11 mouse cellular contexts compared by ENCODE assay signal in the genomic region with DNA sequence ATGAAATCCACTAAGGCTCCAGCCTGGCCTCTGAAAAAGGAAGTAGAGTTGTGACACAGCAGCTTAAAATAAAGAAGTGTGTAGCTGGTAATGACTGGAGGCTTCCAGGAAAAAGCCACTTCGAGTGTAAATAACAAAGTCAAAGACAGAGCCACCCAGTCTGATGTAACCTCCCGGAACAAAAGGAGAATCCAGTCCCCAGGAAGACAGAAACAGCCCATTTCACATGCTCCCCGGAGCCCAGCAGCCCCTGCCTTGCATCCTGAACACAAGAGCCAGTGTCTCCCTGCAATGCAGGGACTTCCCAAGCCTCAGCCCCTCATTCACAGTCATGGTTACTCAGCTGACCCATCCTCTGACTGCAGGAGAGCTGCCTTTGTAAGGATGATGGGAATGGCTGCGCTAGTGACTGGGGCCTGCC.
DNase-seq lines count a peak whose midpoint lies in the region; ATAC-seq and TF ChIP-seq lines count a peak whose summit lies in the region.
"Had no signal": no experiment of that assay in that cellular context is flagged by ENCODE, and none has a peak within 500 bp of the region (broad histone marks: within the 10 kb centered on the region; RNA-seq: fewer than 3 reads in every experiment).

No protein-coding gene starts in this region.

- peak; percentile 12 for DNase-seq in kidney, adult 2 months
- DNase-seq in kidney, adult 9 months: no peak
- no peak for DNase-seq in spleen, adult 2 months (ENCODE audit: low read depth in 1 of 2, low spot score in 2 of 2)
- no peak for DNase-seq in spleen, postnatal 14 days (ENCODE audit: low spot score in 2 of 2)
- peak; percentile 11 for DNase-seq in yolk sac, embryonic 10.5 days (ENCODE audit: low spot score)
- no peak for DNase-seq in urinary bladder, adult 2 months (ENCODE audit: low spot score)
- no peak for DNase-seq in testis, postnatal 14 days (ENCODE audit: low spot score)
- DNase-seq: right cerebral cortex, adult 18-20 months had no signal

- H3K27me3 ChIP-seq in kidney, adult 2 months (replicated peaks; ENCODE audit: control insufficient read depth, insufficient read depth, low read length): no peaks in the 10 kb centered on the region
- no peaks in the 10 kb centered on the region for H3K27me3 ChIP-seq in spleen, adult 2 months (ENCODE audit: control insufficient read depth, insufficient read depth, low read length)
- no peaks in the 10 kb centered on the region for H3K27me3 ChIP-seq in liver, embryonic 16.5 days (ENCODE audit: control insufficient read depth, insufficient read depth, low read depth, low read length)
- H3K27me3 ChIP-seq: forebrain, embryonic 12.5 days had no signal

- no peak overlapping the region for H3K27ac ChIP-seq in kidney, adult 2 months (ENCODE audit: insufficient read depth, low read depth, low read length)
- H3K27ac ChIP-seq in spleen, adult 2 months (ENCODE audit: insufficient read depth, low read length): peak overlapping the region; percentile 50
- peak overlapping the region; percentile 29; the same call in 1 of the 2 replicates for H3K27ac ChIP-seq in liver, embryonic 16.5 days (ENCODE audit: low read length)
- H3K27ac ChIP-seq: forebrain, embryonic 12.5 days; heart, adult 2 months had no signal

- WGBS in kidney, adult 2 months: 77% methylated on average over 4 of the region's 4 CpGs
- 25% methylated on average over 4 of the region's 4 CpGs for WGBS in spleen, adult 2 months
- 31% methylated on average over 4 of the region's 4 CpGs for WGBS in liver, embryonic 16.5 days (ENCODE audit: insufficient replicate concordance)

- H3K4me1 ChIP-seq in kidney, adult 2 months (ENCODE audit: control insufficient read depth, insufficient read depth, low read length): no peaks in the 10 kb centered on the region
- peaks cover 3% of the 10 kb centered on the region; the same call in 1 of the 2 replicates for H3K4me1 ChIP-seq in spleen, adult 2 months (ENCODE audit: control insufficient read depth, insufficient read depth, insufficient read length)
- no peaks in the 10 kb centered on the region; the same call in 1 of the 2 replicates for H3K4me1 ChIP-seq in liver, embryonic 16.5 days (ENCODE audit: control insufficient read depth, low read depth, low read length)

- H3K9ac ChIP-seq in liver, embryonic 16.5 days (ENCODE audit: low read depth, low read length): no peak overlapping the region
- H3K9ac ChIP-seq: forebrain, embryonic 12.5 days had no signal

- TF ChIP-seq CTCF in kidney, adult 2 months (conservative IDR thresholded peaks at IDR 0.05; ENCODE audit: insufficient read depth, insufficient read length, low read depth, low read length): no peak
- TF ChIP-seq CTCF in spleen, adult 2 months (IDR thresholded peaks at IDR 0.05; ENCODE audit: extremely low read depth, insufficient read depth, insufficient read length, insufficient replicate concordance): no peak

- no peak overlapping the region for H3K4me2 ChIP-seq in liver, embryonic 16.5 days (ENCODE audit: low read depth, low read length)
- H3K4me2 ChIP-seq: forebrain, embryonic 12.5 days had no signal

- ATAC-seq in liver, embryonic 16.5 days (ENCODE audit: low read depth): 0 out of 2 replicates have a peak, but pooled peaks have one; percentile 24

- no peaks in the 10 kb centered on the region for H3K9me3 ChIP-seq in liver, embryonic 16.5 days (replicated peaks; ENCODE audit: control insufficient read depth, low read length)
- H3K9me3 ChIP-seq: forebrain, embryonic 12.5 days had no signal

- no peak overlapping the region for H3K4me3 ChIP-seq in kidney, adult 2 months (ENCODE audit: insufficient read depth, low read depth, low read length)
- H3K4me3 ChIP-seq in spleen, adult 2 months (ENCODE audit: extremely low read depth, insufficient read depth, insufficient read length): no peak overlapping the region
- no peak overlapping the region for H3K4me3 ChIP-seq in liver, embryonic 16.5 days (ENCODE audit: low read depth, low read length)
- H3K4me3 ChIP-seq: forebrain, embryonic 12.5 days; heart, adult 2 months had no signal

- no peak for TF ChIP-seq POLR2A in kidney, adult 2 months (IDR thresholded peaks at IDR 0.05; ENCODE audit: low read depth, low read length)
- no peak for TF ChIP-seq POLR2A in spleen, adult 2 months (IDR thresholded peaks at IDR 0.05; ENCODE audit: low read depth, low read length)

- H3K36me3 ChIP-seq in kidney, adult 2 months (ENCODE audit: control insufficient read depth, insufficient read depth, low read length): no peaks in the 10 kb centered on the region
- no peaks in the 10 kb centered on the region for H3K36me3 ChIP-seq in spleen, adult 2 months (ENCODE audit: control insufficient read depth, insufficient read depth, low read length)
- no peaks in the 10 kb centered on the region for H3K36me3 ChIP-seq in liver, embryonic 16.5 days (ENCODE audit: control insufficient read depth, insufficient read depth)
- H3K36me3 ChIP-seq: forebrain, embryonic 12.5 days had no signal

Comparison
In these comparisons a context has a peak if more than half of its experiments do, and no peak if none do; other contexts are left out.
1. DNase-seq: peak in kidney, adult 2 months (single experiment) and yolk sac, embryonic 10.5 days (single experiment); none in kidney, adult 9 months (single experiment), spleen, adult 2 months (0 of 2), spleen, postnatal 14 days (0 of 2), urinary bladder, adult 2 months (single experiment) and testis, postnatal 14 days (single experiment).